Mouse (Mus musculus): ENCODE measurements around the gene Gata1. TPM values are rescaled to one million over a fixed set of nuclear protein-coding genes. Genes with fewer than 3 reads are reported as not detected.
"Not testable (repeated sequence)": the region's sequence is repeated elsewhere in the genome, so short reads cannot be mapped to it uniquely, and the experiment has no call there.

Gata1 gene
- 1.1 and 1.9 TPM in 2 replicates for polyA plus RNA-seq (2015; fragmentation: Nextera tagmentation; extraction: Ambion mirVana)

- Histone ChIP-seq H3K9me3 (no peaks in the 10 kb centered on the region), H3K36me3 (no peaks in the 10 kb centered on the region), H3K4me1 (no peaks in the 10 kb centered on the region), H3K9ac (no peak within 1 kb of the TSS), H3K27me3 (no peaks in the 10 kb centered on the region), H3K4me3 (no peak within 1 kb of the TSS), H3K4me2 (replicated peaks) (no peak within 1 kb of the TSS), H3K27ac (no peak within 1 kb of the TSS)
- no peak for ATAC-seq (ENCODE audit: low FRiP score, low read depth)
- 84% methylated on average over 11 of the region's 11 CpGs for WGBS
Observed at GRCm38 (mm10) chrX:7977892-7978291, at the start of gene Gata1. TSS of gene Gata1 (minus strand) at chrX:7978071.

- Histone ChIP-seq H3K4me1 (no peaks in the 10 kb centered on the region), H3K9me3 (no peaks in the 10 kb centered on the region), H3K27me3 (no peaks in the 10 kb centered on the region), H3K36me3 (no peaks in the 10 kb centered on the region), H3K27ac (no peak overlapping the region), H3K4me3 (no peak overlapping the region), H3K4me2 (replicated peaks) (no peak overlapping the region), H3K9ac (no peak overlapping the region)
- WGBS = 60% methylated on average over 4 of the region's 4 CpGs
- no peak for ATAC-seq (ENCODE audit: low FRiP score, low read depth)
Observed at GRCm38 (mm10) chrX:8026811-8027210, 48.9 kb upstream of the Gata1 start.

- 69% methylated on average over 2 of the region's 2 CpGs for WGBS
- H3K9me3 ChIP-seq = no peaks in the 10 kb centered on the region
- no peak for ATAC-seq (ENCODE audit: low FRiP score, low read depth)
- H3K36me3 ChIP-seq = no peaks in the 10 kb centered on the region
- H3K27me3 ChIP-seq = no peaks in the 10 kb centered on the region
- H3K4me3 ChIP-seq = no peak overlapping the region
- no peaks in the 10 kb centered on the region for H3K4me1 ChIP-seq
- H3K9ac ChIP-seq = no peak overlapping the region
- H3K27ac ChIP-seq = no peak overlapping the region
- no peak overlapping the region for H3K4me2 ChIP-seq (replicated peaks)
Observed at GRCm38 (mm10) chrX:8024795-8025194, 46.9 kb upstream of the Gata1 start.

- 71% methylated on average over 2 of the region's 2 CpGs for WGBS
Observed at GRCm38 (mm10) chrX:8020111-8020778, 42.4 kb upstream of the Gata1 start.

GRCm38 (mm10) chrX:8018286-8018685 is 40.4 kb upstream of the Gata1 start, which contains the start of gene Glod5:
TSS of gene Glod5 (minus strand) at chrX:8018492.
- Histone ChIP-seq H3K4me1 (no peaks in the 10 kb centered on the region), H3K4me2 (replicated peaks) (no peak within 1 kb of the TSS), H3K36me3 (no peaks in the 10 kb centered on the region), H3K9me3 (no peaks in the 10 kb centered on the region), H3K4me3 (no peak within 1 kb of the TSS), H3K27me3 (no peaks in the 10 kb centered on the region), H3K9ac (no peak within 1 kb of the TSS), H3K27ac (no peak within 1 kb of the TSS)
- 75% methylated on average over 2 of the region's 2 CpGs for WGBS
- no peak for ATAC-seq (ENCODE audit: low FRiP score, low read depth)

More at GRCm38 (mm10) chrX:8020111-8020778, 42.4 kb upstream of the Gata1 start:
- Histone ChIP-seq H3K27me3 (no peaks in the 10 kb centered on the region), H3K4me2 (replicated peaks) (no peak overlapping the region), H3K9ac (no peak overlapping the region), H3K4me3 (no peak overlapping the region), H3K36me3 (no peaks in the 10 kb centered on the region), H3K27ac (no peak overlapping the region), H3K9me3 (no peaks in the 10 kb centered on the region), H3K4me1 (no peaks in the 10 kb centered on the region)
- ATAC-seq (ENCODE audit: low FRiP score, low read depth) = no peak

- Histone ChIP-seq H3K36me3 (no peaks in the 10 kb centered on the region), H3K9ac (no peak overlapping the region), H3K4me2 (replicated peaks) (no peak overlapping the region), H3K4me3 (no peak overlapping the region), H3K9me3 (no peaks in the 10 kb centered on the region), H3K27ac (no peak overlapping the region), H3K4me1 (no peaks in the 10 kb centered on the region), H3K27me3 (no peaks in the 10 kb centered on the region)
- WGBS = 8% methylated on average over 5 of the region's 5 CpGs
- ATAC-seq (ENCODE audit: low FRiP score, low read depth) = no peak
Observed at GRCm38 (mm10) chrX:8017142-8017541, 39.3 kb upstream of the Gata1 start.

- H3K9me3 ChIP-seq; H3K27me3 ChIP-seq; ATAC-seq (ENCODE audit: low FRiP score, low read depth); H3K9ac ChIP-seq; H3K36me3 ChIP-seq; H3K4me2 ChIP-seq (replicated peaks); H3K4me1 ChIP-seq; H3K4me3 ChIP-seq; H3K27ac ChIP-seq: not testable (repeated sequence)
- 18% methylated on average over 7 of the region's 7 CpGs for WGBS
Observed at GRCm38 (mm10) chrX:8015675-8016074, 37.8 kb upstream of the Gata1 start.

- Histone ChIP-seq H3K9me3 (no peaks in the 10 kb centered on the region), H3K27me3 (no peaks in the 10 kb centered on the region), H3K4me3 (no peak overlapping the region), H3K9ac (no peak overlapping the region), H3K4me2 (replicated peaks) (no peak overlapping the region), H3K4me1 (no peaks in the 10 kb centered on the region), H3K27ac (no peak overlapping the region), H3K36me3 (no peaks in the 10 kb centered on the region)
- WGBS = 29% methylated on average over 7 of the region's 8 CpGs
- ATAC-seq (ENCODE audit: low FRiP score, low read depth) = no peak
Observed at GRCm38 (mm10) chrX:8013569-8014314, 35.9 kb upstream of the Gata1 start.

GRCm38 (mm10) chrX:8013157-8013556 is 35.3 kb upstream of the Gata1 start:
- Histone ChIP-seq H3K27me3 (no peaks in the 10 kb centered on the region), H3K4me1 (no peaks in the 10 kb centered on the region), H3K27ac (no peak overlapping the region), H3K9me3 (no peaks in the 10 kb centered on the region), H3K4me3 (no peak overlapping the region), H3K9ac (no peak overlapping the region), H3K36me3 (no peaks in the 10 kb centered on the region), H3K4me2 (replicated peaks) (no peak overlapping the region)
- WGBS = 7% methylated on average over 2 of the region's 2 CpGs
- no peak for ATAC-seq (ENCODE audit: low FRiP score, low read depth)

- H3K4me1 ChIP-seq; H3K36me3 ChIP-seq; H3K27ac ChIP-seq; H3K4me3 ChIP-seq; H3K9ac ChIP-seq; H3K27me3 ChIP-seq; ATAC-seq (ENCODE audit: low FRiP score, low read depth); H3K9me3 ChIP-seq; H3K4me2 ChIP-seq (replicated peaks): not testable (repeated sequence)
- WGBS = 83% methylated on average over 4 of the region's 4 CpGs
Observed at GRCm38 (mm10) chrX:8009356-8009755, 31.5 kb upstream of the Gata1 start.

- no peaks in the 10 kb centered on the region for H3K4me1 ChIP-seq
- H3K9me3 ChIP-seq = no peaks in the 10 kb centered on the region
- H3K4me2 ChIP-seq (replicated peaks) = no peak overlapping the region
- H3K4me3 ChIP-seq = no peak overlapping the region
- H3K36me3 ChIP-seq = no peaks in the 10 kb centered on the region
- WGBS = 47% methylated on average over 5 of the region's 5 CpGs
- H3K9ac ChIP-seq = no peak overlapping the region
- no peak overlapping the region for H3K27ac ChIP-seq
- no peaks in the 10 kb centered on the region for H3K27me3 ChIP-seq
- no peak for ATAC-seq (ENCODE audit: low FRiP score, low read depth)
Observed at GRCm38 (mm10) chrX:8008543-8008942, 30.7 kb upstream of the Gata1 start.

- Histone ChIP-seq H3K9me3 (no peaks in the 10 kb centered on the region), H3K4me1 (no peaks in the 10 kb centered on the region), H3K36me3 (no peaks in the 10 kb centered on the region), H3K4me2 (replicated peaks) (no peak overlapping the region), H3K27me3 (no peaks in the 10 kb centered on the region), H3K4me3 (no peak overlapping the region), H3K27ac (no peak overlapping the region), H3K9ac (no peak overlapping the region)
- WGBS = 49% methylated on average over 4 of the region's 4 CpGs
- ATAC-seq (ENCODE audit: low FRiP score, low read depth) = no peak
Observed at GRCm38 (mm10) chrX:8002971-8003370, 25.1 kb upstream of the Gata1 start.
